Mouse (Mus musculus): Measurements from ENCODE around the gene Amn. TPM values are rescaled to one million over a fixed set of nuclear protein-coding genes. Genes with fewer than 3 reads are reported as not detected.

Gene Amn
- polyA plus RNA-seq, 1 experiment: 7.0 TPM

DNA sequence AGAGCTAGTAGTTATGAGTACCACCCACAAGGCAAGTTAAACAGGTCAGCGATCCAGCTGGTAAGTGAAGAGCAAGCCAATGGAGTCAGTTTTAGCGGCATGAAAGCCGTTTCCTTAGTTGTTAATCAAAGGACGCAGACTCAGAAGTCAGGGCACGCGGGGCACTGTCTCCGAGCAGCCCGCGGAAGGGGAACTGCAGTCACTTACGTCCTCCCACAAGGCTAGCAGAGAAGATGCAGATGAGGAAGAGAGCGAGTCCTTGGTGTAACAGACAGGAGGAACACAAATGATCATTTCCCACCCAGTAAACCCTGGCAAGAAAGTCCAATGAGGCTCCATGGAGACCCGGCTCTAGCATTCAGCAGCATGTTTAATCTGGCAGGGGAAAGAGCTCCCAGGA lies 38.4 kb downstream of the Amn start:
- H3K36me3 ChIP-seq (ENCODE audit: control insufficient read depth, insufficient read depth, low read length): no peaks in the 10 kb centered on the region
- H3K4me1 ChIP-seq (replicated peaks; ENCODE audit: control insufficient read depth, insufficient read depth, low read length): no peaks in the 10 kb centered on the region
- no peak overlapping the region for H3K27ac ChIP-seq (ENCODE audit: control insufficient read depth, insufficient read depth, low read length)
- no peak for TF ChIP-seq CTCF (IDR thresholded peaks at IDR 0.05; ENCODE audit: borderline replicate concordance, control insufficient read depth, extremely low read depth, insufficient read depth, low read length, poor library complexity)
- no peak for TF ChIP-seq POLR2A (IDR thresholded peaks at IDR 0.05; ENCODE audit: control insufficient read depth, extremely low read depth, insufficient read depth, low read length, poor library complexity)
- no peak for DNase-seq
- H3K4me3 ChIP-seq (ENCODE audit: control insufficient read depth, insufficient read depth, low read length): no peak overlapping the region
- H3K27me3 ChIP-seq (ENCODE audit: control insufficient read depth, insufficient read depth, low read length): no peaks in the 10 kb centered on the region
- WGBS: 16% methylated on average over 12 of the region's 12 CpGs

DNA sequence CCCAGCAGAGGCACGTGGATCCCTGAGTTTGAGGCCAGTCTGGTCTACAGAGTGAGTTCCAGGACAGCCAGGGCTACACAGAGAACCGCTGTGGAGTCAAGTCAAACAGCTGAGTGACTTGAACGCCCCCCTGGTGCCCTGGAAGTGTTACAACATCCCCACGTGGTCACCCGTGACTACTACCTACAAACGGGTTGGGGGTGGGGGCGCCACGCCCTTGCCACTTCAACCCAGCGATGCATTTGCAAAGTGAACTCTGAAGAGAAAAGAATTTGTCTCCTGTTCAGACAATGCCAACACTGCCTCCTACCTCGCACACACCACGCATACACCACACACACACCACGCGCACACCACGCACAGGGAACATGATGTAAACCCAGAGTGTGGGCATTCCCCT lies 39.0 kb downstream of the Amn start:
- Histone ChIP-seq H3K4me3 (ENCODE audit: control insufficient read depth, insufficient read depth, low read length) (no peak overlapping the region), H3K4me1 (replicated peaks; ENCODE audit: control insufficient read depth, insufficient read depth, low read length) (no peaks in the 10 kb centered on the region), H3K27me3 (ENCODE audit: control insufficient read depth, insufficient read depth, low read length) (no peaks in the 10 kb centered on the region), H3K27ac (ENCODE audit: control insufficient read depth, insufficient read depth, low read length) (no peak overlapping the region), H3K36me3 (ENCODE audit: control insufficient read depth, insufficient read depth, low read length) (no peaks in the 10 kb centered on the region)
- DNase-seq: no peak
- TF ChIP-seq CTCF (IDR thresholded peaks at IDR 0.05; ENCODE audit: borderline replicate concordance, control insufficient read depth, extremely low read depth, insufficient read depth, low read length, poor library complexity): no peak
- TF ChIP-seq POLR2A (IDR thresholded peaks at IDR 0.05; ENCODE audit: control insufficient read depth, extremely low read depth, insufficient read depth, low read length, poor library complexity): no peak
- WGBS: 80% methylated on average over 14 of the region's 14 CpGs

DNA sequence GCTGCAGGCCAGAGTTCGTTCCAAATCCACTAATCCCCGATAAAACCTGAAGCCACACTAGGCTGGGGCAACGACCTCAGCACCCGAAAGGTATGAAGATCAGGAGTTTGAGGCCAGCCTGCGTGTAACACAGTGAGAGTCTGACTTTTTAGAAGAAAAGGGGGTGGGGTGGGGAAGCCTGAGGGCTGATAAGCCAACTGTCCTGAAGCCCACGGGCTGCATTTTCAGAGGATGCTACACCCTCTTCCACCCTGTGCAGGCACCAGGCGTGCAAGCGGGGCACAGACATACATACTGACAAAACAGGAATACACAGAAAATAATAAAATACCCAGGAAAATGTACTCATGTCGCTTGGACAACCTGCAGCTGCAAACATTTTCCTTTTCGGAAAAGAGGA lies 40.9 kb downstream of the Amn start:
- TF ChIP-seq CTCF (IDR thresholded peaks at IDR 0.05; ENCODE audit: borderline replicate concordance, control insufficient read depth, extremely low read depth, insufficient read depth, low read length, poor library complexity): no peak
- no peak for TF ChIP-seq POLR2A (IDR thresholded peaks at IDR 0.05; ENCODE audit: control insufficient read depth, extremely low read depth, insufficient read depth, low read length, poor library complexity)
- no peaks in the 10 kb centered on the region for H3K4me1 ChIP-seq (replicated peaks; ENCODE audit: control insufficient read depth, insufficient read depth, low read length)
- no peaks in the 10 kb centered on the region for H3K36me3 ChIP-seq (ENCODE audit: control insufficient read depth, insufficient read depth, low read length)
- no peak for DNase-seq
- no peak overlapping the region for H3K4me3 ChIP-seq (ENCODE audit: control insufficient read depth, insufficient read depth, low read length)
- WGBS: 94% methylated on average over 10 of the region's 10 CpGs
- H3K27me3 ChIP-seq (ENCODE audit: control insufficient read depth, insufficient read depth, low read length): no peaks in the 10 kb centered on the region
- no peak overlapping the region for H3K27ac ChIP-seq (ENCODE audit: control insufficient read depth, insufficient read depth, low read length)

DNA sequence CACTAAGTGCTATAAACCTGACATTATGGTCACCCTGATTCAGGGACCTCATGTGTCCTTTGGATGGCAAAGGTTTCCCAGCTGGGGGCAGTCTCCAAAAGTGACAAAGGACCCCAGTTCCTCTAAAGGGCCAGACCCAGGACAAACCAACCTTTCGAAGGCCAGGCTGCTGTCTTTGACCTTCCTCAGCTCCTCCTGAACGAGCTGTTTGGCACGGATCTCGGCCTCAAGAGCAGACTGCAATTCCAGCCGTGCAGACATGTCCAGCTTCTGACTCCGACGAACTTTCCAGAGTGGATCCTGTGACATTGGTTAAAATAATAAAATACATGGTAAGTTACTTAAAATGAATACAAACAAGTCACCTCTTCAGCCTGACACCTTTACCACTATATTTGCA lies 43.4 kb downstream of the Amn start:
- no peak for DNase-seq
- TF ChIP-seq CTCF (IDR thresholded peaks at IDR 0.05; ENCODE audit: borderline replicate concordance, control insufficient read depth, extremely low read depth, insufficient read depth, low read length, poor library complexity) (no peak), POLR2A (IDR thresholded peaks at IDR 0.05; ENCODE audit: control insufficient read depth, extremely low read depth, insufficient read depth, low read length, poor library complexity) (no peak)
- Histone ChIP-seq H3K27me3 (ENCODE audit: control insufficient read depth, insufficient read depth, low read length) (no peaks in the 10 kb centered on the region), H3K4me1 (replicated peaks; ENCODE audit: control insufficient read depth, insufficient read depth, low read length) (no peaks in the 10 kb centered on the region), H3K4me3 (ENCODE audit: control insufficient read depth, insufficient read depth, low read length) (no peak overlapping the region), H3K27ac (ENCODE audit: control insufficient read depth, insufficient read depth, low read length) (no peak overlapping the region), H3K36me3 (ENCODE audit: control insufficient read depth, insufficient read depth, low read length) (no peaks in the 10 kb centered on the region)
- 96% methylated on average over 7 of the region's 7 CpGs for WGBS

DNA sequence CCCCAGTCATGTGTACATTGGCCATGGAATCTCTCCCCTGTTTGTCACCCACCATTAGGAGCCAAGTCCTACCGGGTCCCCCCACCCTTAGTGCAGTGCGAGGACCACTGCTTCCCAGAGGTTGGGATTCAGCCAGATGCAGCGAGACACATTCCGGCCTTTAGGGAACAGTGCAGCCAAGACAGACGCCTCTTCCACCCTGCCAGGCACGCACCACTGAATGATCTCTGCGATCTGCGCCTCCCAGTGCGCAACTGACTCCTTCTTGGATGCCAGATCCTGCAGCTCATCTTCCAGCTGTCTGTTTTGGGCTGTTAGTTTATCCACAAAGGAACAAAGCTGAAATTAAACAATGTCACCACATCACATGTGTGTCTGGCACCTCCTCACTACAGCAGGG lies 46.8 kb downstream of the Amn start:
- 98% methylated on average over 9 of the region's 9 CpGs for WGBS

DNA sequence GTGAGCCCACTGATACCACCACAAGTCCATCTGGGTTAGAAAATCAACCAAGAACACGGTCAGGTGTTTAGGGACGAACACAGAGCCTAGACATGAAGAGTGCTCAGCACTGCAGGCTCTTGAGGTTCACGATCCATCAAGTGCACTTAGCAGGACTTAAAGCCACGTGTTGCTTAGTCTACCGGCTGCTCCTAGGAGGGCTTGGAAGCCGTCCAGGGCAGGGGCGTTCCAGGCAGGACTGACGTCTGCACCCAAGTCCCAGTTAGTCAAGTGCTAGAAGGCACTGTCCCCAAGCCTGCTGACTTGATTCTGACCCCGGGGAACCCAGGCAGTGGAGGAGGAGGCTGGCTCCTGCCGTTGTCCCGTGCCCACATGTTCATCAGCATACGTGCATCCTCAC lies 49.7 kb downstream of the Amn start:
- H3K4me1 ChIP-seq (replicated peaks; ENCODE audit: control insufficient read depth, insufficient read depth, low read length): no peaks in the 10 kb centered on the region
- no peaks in the 10 kb centered on the region for H3K36me3 ChIP-seq (ENCODE audit: control insufficient read depth, insufficient read depth, low read length)
- no peaks in the 10 kb centered on the region for H3K27me3 ChIP-seq (ENCODE audit: control insufficient read depth, insufficient read depth, low read length)
- WGBS: 96% methylated on average over 12 of the region's 12 CpGs
- H3K4me3 ChIP-seq (ENCODE audit: control insufficient read depth, insufficient read depth, low read length): no peak overlapping the region
- no peak overlapping the region for H3K27ac ChIP-seq (ENCODE audit: control insufficient read depth, insufficient read depth, low read length)
- no peak for TF ChIP-seq POLR2A (IDR thresholded peaks at IDR 0.05; ENCODE audit: control insufficient read depth, extremely low read depth, insufficient read depth, low read length, poor library complexity)
- no peak for TF ChIP-seq CTCF (IDR thresholded peaks at IDR 0.05; ENCODE audit: borderline replicate concordance, control insufficient read depth, extremely low read depth, insufficient read depth, low read length, poor library complexity)
- no peak for DNase-seq

More for the DNA sequence above, 46.8 kb downstream of the Amn start:
- H3K4me3 ChIP-seq (ENCODE audit: control insufficient read depth, insufficient read depth, low read length): no peak overlapping the region
- no peak for DNase-seq
- no peaks in the 10 kb centered on the region for H3K27me3 ChIP-seq (ENCODE audit: control insufficient read depth, insufficient read depth, low read length)
- no peak overlapping the region for H3K27ac ChIP-seq (ENCODE audit: control insufficient read depth, insufficient read depth, low read length)
- TF ChIP-seq POLR2A (IDR thresholded peaks at IDR 0.05; ENCODE audit: control insufficient read depth, extremely low read depth, insufficient read depth, low read length, poor library complexity) (no peak), CTCF (IDR thresholded peaks at IDR 0.05; ENCODE audit: borderline replicate concordance, control insufficient read depth, extremely low read depth, insufficient read depth, low read length, poor library complexity) (no peak)
- no peaks in the 10 kb centered on the region for H3K36me3 ChIP-seq (ENCODE audit: control insufficient read depth, insufficient read depth, low read length)
- H3K4me1 ChIP-seq (replicated peaks; ENCODE audit: control insufficient read depth, insufficient read depth, low read length): no peaks in the 10 kb centered on the region

DNA sequence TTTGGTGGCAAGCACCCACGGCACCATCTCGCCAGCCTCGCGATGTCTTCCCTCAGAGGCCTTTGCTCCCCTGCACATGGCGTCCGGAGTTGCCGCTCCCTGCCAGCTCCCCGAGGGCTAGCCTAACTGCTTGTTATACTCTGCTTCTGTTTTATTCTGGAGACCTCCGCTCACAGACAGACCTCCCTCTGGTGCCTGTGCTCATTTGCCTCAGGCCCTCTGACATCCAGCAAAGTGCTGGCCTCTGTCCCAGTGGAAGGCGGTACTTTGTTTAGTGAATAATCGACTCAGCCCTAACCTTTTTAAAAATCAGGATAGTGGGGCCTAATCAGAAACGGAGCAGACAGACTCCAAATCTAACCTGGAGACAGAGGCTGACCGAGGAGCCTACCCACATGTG lies 50.9 kb downstream of the Amn start:
- WGBS: 97% methylated on average over 13 of the region's 13 CpGs
- no peak overlapping the region for H3K4me3 ChIP-seq (ENCODE audit: control insufficient read depth, insufficient read depth, low read length)
- no peak for TF ChIP-seq CTCF (IDR thresholded peaks at IDR 0.05; ENCODE audit: borderline replicate concordance, control insufficient read depth, extremely low read depth, insufficient read depth, low read length, poor library complexity)
- no peak for TF ChIP-seq POLR2A (IDR thresholded peaks at IDR 0.05; ENCODE audit: control insufficient read depth, extremely low read depth, insufficient read depth, low read length, poor library complexity)
- DNase-seq: no peak
- no peak overlapping the region for H3K27ac ChIP-seq (ENCODE audit: control insufficient read depth, insufficient read depth, low read length)
- no peaks in the 10 kb centered on the region for H3K36me3 ChIP-seq (ENCODE audit: control insufficient read depth, insufficient read depth, low read length)
- no peaks in the 10 kb centered on the region for H3K4me1 ChIP-seq (replicated peaks; ENCODE audit: control insufficient read depth, insufficient read depth, low read length)
- no peaks in the 10 kb centered on the region for H3K27me3 ChIP-seq (ENCODE audit: control insufficient read depth, insufficient read depth, low read length)

Measured in thymus, adult 2 months (tissue).